Mouse (Mus musculus): ENCODE data around the gene Atf6b.

Atf6b gene

DNA sequence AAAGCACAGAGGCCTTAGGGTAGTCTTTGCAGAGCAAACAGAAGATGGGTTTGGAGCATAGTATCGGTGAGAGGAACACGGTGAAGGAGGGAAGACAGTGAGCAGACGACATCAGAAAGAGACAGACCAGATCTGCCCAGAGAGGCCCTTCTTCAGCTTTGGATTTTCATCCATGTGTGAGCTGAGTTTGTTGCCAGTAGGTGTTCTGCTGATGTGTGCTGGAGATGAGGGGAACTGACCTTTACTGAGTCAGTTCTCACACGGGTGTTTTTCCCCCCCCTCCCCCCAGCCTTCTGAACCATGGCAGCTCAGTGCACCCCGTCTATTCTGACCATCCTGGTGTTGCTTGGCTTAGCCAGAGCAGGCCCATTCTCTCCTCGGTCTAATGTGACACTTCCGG lies 23.3 kb downstream of the Atf6b start, which contains the start of gene Tnxb:
Gene Tnxb (plus strand): TSS at position 301 of the 400 bp plus-strand sequence.
- DNase-seq (ENCODE audit: low spot score), result no peak

DNA sequence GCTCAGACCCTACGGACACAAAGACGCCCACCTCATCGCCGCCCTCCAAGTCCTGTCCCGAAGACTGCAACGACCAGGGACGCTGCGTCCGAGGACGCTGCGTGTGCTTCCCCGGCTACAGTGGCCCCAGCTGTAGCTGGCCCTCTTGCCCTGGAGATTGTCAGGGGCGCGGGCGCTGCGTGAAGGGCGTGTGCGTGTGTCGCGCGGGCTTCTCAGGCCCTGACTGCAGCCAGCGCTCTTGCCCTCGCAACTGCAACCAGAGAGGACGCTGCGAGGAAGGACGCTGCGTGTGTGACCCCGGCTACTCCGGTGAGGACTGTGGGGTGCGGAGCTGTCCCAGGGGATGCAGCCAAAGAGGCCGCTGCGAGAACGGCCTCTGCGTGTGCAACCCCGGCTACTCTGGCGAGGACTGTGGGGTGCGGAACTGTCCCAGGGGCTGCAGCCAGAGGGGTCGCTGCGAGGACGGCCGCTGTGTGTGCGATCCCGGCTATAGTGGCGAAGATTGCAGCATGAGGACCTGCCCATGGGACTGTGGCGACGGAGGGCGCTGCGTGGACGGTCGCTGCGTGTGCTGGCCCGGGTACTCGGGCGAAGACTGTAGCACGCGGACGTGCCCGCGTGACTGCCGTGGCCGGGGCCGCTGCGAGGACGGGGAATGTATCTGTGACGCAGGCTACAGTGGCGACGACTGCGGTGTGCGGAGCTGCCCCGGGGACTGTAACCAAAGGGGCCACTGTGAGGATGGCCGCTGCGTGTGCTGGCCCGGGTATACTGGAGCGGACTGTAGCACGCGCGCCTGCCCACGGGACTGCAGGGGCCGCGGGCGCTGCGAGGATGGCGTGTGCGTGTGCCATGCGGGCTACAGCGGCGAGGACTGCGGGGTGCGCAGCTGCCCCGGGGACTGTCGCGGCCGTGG lies 24.5 kb downstream of the Atf6b start:
- peak; percentile 61 for DNase-seq (ENCODE audit: low spot score)

DNA sequence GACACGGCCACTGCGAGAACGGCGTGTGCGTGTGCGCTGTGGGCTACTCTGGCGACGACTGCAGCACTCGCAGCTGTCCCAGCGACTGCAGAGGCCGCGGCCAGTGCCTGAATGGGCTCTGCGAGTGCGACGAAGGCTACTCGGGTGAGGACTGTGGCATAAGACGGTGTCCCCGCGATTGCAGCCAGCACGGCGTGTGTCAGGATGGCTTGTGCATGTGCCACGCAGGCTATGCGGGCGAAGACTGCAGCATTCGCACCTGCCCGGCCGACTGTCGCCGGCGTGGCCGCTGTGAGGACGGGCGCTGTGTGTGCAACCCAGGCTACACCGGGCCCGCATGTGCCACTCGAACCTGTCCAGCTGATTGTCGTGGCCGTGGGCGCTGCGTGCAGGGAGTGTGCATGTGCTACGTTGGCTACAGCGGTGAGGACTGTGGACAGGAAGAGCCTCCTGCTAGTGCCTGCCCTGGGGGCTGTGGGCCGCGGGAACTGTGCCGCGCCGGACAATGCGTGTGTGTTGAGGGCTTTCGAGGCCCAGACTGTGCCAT lies 25.4 kb downstream of the Atf6b start:
- DNase-seq (ENCODE audit: low spot score), result no peak

DNA sequence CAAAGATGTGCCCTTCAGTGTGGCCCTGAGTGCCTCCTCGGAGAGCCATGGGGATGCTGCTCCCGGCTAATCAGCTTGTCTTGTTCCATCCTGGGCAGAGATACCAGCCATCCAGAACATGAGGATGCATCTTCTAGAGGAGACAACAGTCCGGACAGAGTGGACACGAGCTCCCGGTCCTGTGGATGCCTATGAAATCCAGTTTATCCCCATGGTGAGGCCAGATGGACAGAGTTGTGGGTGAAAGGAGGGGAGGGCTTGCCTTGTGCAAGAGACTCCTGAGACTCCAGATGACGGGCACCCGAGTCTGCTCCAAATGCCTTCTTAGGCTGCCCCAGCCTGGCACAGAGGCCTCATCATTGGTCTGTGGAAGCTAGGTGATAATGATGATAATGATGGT lies 26.2 kb downstream of the Atf6b start:
- DNase-seq (ENCODE audit: low spot score), result no peak

DNA sequence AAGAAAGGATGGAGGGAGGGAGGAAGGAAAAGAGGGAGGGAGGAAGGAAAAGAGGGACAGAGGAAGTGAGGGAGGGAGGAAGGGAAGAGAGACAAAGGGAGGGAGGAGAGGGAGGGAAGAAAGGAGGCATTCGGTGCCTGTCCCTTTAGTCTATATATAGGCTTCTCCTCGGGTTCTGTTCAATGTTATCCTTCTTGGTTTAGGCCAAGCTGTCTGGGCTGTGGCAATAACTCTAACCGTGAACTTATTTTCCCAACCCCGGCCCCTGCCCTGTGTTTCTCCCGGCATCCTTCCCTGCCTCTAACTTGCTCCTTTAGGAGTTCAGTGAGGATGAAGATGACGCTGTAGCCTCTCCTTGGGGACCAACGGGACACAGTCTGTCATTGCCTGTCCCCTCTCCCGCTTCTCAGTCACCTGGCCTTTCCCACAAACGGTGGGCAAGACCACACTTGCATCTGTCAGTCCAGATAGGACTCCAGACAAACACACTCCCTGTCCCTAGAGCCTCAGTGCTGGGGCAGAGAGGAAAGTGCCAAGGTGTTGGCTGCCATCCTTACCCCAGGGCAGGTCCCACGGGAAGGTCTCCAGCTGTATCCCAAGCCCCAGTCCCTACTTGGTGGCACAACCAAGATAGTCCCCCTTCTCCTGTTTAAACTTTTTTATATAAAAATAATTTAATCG lies 27.7 kb downstream of the Atf6b start:
- no peak for DNase-seq (ENCODE audit: low spot score)

DNA sequence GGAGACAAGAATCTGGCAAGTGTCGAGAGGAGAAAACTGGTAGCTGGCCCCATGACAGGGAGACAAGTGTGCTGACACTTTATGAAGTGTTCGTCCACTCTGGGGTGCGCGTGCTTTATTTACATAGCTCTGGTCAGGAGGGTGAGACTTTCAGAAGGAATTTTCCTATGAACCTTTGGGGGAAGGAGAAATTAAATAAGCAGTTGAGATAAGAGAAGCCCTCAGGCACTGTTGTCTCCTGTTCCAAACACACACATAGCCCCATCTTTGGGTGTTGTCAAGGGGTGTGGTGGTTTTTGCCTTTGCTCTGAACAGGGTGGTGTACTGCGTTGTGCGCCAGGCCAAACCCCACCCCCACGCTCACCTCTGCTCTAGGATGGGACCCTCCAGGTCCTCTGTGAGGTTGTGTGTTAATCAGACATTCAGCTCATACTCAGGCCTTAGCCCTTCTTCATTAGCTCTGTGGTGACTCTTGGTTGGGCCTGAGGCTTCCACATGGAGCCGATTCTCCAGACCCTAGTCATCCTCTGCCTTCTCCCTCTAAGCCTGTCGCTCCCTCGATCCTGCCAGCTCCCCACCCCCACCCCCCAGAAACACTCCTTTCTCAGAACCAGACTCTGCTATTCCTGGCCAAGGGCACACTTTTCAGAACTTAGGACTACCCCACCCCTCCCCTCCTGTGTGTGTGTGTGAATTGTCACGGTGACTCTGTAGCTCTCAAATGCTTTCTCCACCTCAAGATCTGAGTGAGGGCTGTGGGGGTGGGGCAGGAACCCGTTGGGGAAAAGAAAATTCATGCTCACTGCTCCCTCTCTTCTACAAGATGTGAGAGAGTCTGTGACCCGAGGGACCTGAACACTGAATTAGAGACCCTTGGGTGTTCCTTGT lies 28.5 kb downstream of the Atf6b start:
- no peak for DNase-seq (ENCODE audit: low spot score)

DNA sequence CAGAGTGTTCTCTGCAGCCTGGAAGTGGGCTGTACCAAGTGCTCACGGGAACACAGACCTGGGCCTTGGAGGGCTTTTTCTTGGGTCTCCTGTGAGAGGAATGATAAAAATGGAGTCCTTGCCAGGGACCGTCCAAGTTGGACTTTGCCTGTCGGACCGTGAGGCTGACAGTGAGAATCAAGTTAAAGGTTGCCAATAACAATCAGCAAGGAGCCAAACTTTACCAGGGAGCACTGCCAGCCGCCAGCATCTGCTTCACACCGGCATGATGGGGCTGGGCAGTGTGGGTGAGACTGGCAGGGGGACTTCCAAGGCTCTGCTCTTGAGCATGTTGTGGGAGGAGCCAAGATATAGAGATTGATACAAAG lies 29.1 kb downstream of the Atf6b start:
- no peak for DNase-seq (ENCODE audit: low spot score)

DNA sequence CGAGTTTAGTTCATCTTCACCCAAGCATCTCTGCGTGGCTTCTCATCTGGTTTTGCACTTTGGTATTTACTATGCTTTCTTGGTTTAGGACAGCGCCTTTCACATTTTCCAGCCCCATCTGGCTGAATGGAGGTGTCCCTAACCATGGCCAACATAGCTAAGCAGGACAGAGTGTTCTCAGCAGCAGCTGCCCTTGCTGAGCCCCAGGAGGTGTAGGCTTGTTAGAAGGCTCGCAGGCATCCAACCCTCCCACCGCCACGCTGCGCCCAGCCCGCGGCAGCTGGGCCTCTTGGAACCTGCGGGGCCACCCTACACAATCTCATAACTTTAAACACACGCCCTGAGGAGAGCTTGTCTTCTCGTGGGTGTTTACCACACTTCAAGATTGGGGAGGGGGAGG lies 29.7 kb downstream of the Atf6b start:
- no peak for DNase-seq (ENCODE audit: low spot score)

DNA sequence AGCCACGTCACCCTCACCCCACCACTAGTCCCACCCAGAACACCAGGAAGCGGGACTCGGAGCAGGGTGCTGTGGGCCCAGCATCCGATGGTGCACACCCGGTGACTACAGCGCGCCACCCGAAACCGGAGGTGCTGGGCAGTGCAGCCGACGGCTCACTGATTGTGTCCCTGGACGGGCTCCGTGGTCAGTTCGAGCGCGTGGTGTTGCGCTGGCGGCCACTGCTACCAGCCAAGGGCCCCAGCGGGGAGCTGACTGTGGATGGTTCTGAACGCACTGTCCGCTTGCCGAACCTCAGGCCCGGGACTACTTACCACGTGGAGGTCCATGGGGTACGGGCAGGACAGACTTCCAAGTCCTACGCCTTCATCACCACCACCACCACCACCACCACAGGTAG lies 33.2 kb downstream of the Atf6b start:
- no peak for DNase-seq (ENCODE audit: low spot score)

DNA sequence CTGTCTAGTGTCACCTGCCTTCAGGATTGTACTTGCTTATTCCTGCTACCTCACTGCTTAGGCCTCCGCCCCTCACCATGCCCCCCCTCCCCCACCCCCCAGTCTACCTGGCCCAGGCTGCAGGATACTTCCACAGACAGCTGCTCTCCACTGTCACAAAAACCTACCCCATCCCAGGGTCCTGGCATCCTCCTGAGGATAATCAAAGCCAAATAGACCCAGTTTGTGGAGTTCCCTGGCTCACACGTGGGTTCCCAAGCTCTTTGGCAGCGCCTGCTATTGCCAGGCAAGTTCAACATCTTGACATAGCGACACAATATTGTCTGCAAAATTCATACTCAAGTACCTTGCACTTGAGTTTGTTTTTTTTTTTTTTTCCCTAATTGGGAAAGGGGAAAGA lies 33.7 kb downstream of the Atf6b start:
- no peak for DNase-seq (ENCODE audit: low spot score)

DNA sequence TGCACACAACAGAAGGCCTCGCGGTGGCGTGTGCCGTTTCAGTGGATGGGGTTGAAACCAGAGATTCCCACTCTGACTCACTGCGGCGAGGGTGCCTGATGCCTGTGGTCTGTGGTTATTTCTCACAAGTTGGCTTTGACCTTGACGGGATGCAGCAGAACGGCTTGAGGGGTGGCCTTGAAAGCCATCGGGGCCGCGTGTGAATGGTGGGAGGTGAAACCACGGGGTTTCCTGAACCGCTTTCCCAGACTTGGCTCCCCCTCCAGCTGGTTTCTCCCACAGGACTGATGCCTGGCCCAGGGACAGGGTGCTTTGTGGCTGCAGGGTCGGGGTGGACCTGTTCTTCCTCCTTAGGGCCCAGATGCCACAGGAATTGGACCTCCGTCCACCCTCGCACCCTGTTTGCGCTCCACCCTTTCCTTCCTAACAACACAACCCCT lies 34.2 kb downstream of the Atf6b start:
- no peak for DNase-seq (ENCODE audit: low spot score)

DNA sequence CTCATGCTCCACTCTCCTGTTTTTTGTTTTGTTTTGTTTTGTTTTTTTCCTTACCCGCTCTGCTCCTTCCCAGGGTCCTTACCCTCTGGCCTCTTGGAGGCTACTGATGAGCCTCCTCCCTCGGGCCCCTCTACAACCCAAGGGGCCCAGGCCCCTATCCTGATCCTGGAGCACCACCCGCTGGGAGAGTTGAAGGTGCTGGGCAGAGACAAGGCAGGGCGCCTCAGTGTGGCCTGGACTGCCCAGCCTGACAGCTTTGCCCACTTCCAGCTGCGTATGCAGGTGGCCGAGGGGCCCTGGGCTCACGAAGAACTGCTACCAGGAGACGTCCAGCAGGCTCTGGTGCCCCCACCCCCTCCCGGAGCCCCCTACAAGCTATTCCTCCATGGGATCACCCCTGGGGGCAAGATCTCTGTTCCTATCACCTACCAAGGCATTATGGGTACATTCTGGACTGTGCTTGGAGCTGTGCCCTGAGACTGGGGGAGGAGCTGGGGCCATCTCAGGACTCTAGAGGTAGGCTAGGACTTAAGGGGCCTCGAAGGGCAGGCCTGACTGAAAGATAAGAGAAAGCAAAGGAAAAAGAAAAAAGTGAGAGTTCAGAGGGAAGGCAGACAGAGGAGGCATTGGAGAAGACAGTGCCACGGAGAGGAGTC lies 35.1 kb downstream of the Atf6b start:
- no peak for DNase-seq (ENCODE audit: low spot score)

DNA sequence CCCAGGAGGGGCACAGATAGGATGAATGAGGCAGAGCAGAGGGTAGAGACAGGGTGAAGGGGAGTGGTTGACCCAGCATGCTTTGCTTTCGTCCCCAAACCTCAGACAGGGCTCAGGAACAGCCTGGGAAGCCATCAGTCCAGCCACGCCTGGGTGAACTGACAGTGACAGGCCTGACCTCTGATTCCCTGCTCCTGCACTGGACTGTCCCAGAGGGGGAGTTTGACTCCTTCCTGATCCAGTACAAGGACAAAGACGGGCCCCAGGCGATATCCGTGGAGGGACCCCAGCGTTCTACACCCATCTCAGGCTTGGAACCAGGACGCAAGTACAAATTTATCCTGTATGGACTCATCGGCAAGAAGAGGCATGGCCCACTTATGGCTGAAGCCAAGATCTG lies 36.2 kb downstream of the Atf6b start:
- DNase-seq (ENCODE audit: low spot score), result no peak

DNA sequence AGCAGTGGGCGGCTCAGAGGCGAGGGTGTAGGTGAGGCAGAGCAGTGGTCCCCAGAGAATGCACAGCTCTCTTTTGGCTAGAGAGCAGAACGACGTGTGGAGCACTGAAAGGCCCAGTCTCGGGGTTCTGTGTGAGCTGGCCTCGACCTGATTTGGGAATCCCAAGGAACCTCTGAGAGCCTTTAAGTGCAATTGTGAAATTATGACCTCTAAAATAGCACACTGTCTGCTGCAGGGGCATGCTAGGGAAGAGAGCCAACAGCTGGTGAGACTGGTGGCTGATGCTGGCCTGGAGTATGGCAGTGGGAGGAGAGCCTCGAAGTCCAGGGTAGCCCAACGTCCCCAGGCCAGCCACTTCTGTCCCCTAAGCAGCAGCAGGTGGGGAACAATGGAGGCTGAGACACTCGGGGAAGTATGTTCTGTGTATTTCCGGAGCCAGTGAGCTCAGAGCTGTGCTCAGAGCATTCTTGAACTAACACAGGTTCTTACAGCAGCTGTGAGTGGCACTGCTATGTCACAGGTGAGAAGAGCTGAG lies 36.8 kb downstream of the Atf6b start:
- no peak for DNase-seq (ENCODE audit: low spot score)

DNA sequence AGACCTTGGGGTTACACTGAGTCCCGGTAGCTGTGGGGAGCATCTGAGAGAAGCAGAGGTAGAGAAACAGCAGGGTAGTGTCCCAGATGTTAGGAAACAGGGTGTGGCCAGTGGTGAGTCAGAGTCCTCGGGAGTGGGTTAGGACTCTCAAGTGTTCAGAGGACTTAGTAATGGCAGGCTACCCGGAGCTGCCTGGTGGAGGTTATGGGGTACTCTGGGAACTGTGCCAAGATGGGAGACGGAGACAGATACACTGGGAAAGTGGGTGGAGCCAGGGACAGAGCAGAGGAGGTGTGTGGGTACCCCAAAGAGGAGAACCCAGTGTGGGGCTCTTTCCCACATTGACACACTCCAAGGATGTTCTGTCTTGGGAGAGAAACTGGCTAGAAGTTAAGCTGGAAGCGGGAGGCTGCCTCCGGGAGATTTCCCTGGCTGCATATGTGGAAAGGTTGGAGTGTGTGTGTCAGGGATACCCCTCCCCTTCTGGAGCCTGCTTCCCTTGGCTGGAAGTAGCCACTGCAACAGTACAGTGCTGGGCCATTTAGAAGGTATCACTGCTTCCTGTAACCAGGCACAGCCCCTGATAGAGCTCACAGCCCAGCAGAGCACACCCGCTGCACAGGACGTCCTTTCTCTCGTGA lies 37.4 kb downstream of the Atf6b start:
- DNase-seq (ENCODE audit: low spot score), result no peak

DNA sequence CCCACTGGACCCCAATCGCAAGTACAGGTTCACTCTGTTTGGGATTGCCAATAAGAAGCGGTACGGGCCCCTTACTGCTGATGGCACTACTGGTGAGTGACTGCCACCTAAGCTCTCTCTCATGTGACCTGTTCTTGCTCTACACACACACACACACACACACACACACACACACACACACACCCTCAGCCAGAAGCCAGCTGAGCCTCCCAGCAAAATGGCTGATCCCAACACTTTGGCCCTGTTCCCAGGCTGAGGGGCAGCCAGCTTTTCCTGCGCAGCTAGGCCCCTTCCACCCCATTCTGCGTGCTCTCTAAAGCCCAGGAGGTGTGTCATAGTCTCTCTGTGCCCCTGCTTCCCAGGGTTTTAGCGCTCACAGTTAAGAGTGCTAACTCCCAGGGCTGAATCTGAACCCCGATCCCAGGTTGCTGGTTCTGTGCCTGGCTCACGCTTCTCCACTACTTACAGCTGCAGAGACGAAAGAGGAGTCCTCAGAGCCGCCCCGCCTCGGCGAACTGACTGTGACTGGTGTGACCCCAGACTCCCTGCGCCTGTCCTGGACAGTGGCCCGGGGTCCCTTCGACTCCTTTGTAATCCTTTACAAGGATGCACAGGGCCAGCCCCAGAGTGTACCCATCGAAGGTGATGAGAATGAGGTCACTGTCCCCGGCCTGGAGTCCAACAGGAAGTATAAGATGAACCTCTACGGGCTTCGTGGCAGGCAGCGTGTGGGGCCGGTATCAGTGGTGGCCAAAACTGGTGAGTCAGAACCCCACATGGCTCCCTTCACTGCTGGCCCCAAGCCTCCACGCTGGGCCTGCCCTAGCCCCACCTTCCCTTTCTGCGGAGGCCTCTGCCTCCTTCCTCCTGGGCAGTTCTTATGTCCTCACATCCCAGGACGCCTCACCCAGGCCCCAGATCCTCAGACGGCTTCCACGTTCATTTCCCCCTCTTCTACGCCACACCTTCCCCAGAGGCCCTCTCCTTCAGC lies 38.5 kb downstream of the Atf6b start:
- no peak for DNase-seq (ENCODE audit: low spot score)

DNA sequence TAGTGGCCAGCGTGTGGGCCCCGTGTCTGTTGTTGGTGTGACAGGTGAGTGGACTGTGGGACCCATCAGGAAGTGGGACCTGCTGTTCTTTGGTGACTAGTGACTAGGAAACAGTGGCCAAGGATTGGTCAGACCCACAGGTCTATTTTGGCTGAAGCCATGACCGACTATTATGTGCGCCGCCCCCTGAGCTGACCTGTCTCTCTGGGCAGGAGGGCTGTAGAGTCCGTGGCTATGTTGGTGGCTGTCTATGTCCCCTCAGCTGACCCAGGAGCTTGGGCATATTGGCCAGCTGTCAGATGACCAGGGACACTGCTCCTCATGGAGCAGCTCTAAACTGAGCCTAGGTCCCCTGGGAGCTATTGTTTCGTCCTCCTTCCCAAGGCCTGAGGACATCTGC lies 41.9 kb downstream of the Atf6b start:
- DNase-seq (ENCODE audit: low spot score), result no peak

DNA sequence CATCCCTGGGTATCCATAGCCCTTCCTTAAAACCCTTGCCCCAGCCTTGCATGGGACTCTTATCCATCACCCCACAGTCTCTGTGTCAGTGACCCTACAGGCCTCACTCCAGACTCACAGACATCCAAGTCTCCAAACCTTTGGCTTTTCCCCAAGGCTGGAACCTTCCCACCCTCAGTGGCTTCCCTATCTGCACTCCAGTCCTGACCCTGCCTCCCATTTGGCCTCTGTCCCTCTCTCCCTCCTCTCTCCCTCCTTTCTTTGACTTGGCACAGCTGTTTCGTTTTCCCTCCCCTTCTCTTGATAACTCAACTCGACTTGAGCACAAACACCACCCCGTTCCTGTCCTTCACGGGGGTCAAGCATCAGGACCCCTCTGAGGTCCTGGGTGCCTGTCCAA lies 43.5 kb downstream of the Atf6b start:
- DNase-seq (ENCODE audit: low spot score), result no peak

DNA sequence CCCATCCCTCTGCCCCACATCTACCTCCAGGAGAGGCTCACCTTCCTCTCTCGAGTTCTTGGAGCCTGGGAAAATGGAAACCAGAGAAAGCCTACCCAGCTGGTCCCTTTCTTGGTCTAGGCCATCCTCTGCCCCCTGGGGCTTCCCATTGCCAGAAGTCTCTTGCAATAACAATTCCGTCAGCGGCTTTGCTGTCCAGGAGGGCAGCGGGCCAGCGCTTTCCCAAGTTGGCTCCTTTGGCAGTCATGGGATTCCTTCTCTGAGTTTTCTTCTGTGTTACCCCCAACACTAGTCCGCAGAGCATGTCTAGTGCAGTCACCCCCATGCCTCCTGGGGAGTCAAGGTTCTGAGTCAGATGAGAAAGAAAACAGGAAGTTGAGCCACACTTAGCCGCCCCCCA lies 46.0 kb downstream of the Atf6b start:
- DNase-seq (ENCODE audit: low spot score), result no peak
